Mouse (Mus musculus) heart, embryonic 11.5 days (tissue): Measurements from ENCODE around the gene AI467606. TPM values are rescaled to one million over a fixed set of nuclear protein-coding genes. Genes with fewer than 3 reads are reported as not detected.

Source experiments
- ATAC-seq: fragments of 200-750 bp; cut with Nextera tagmentation; replicated peaks from 2 replicates; pipeline ENCODE4 v1.8.0; 2017; ENCODE audit warnings: moderate library complexity; ENCODE audit not compliant: insufficient number of reproducible peaks, low FRiP score, low TSS enrichment
- H3K27ac ChIP-seq: fragments of 300-500 bp; sonication (generic); 2 replicates; pipeline ENCODE4 v1.5.1; 2014; ENCODE audit warnings: mild to moderate bottlenecking, low read depth, low read length
- H3K27me3 ChIP-seq: fragments of 300-500 bp; sonication (generic); 2 replicates; pipeline ENCODE4 v1.6.1; 2014; ENCODE audit warnings: mild to moderate bottlenecking, low read length, mixed read lengths; ENCODE audit not compliant: control insufficient read depth, insufficient read depth
- H3K36me3 ChIP-seq: fragments of 300-500 bp; sonication (generic); 2 replicates; pipeline ENCODE4 v1.6.1; 2014; ENCODE audit warnings: mild to moderate bottlenecking, low read length, moderate library complexity, mixed read lengths; ENCODE audit not compliant: control insufficient read depth, insufficient read depth
- H3K4me1 ChIP-seq: fragments of 300-500 bp; sonication (generic); 2 replicates; pipeline ENCODE4 v1.6.1; 2014; ENCODE audit warnings: low read length; ENCODE audit not compliant: control insufficient read depth, insufficient read depth
- H3K4me2 ChIP-seq: fragments of 300-500 bp; sonication (generic); 2 replicates; pipeline ENCODE4 v1.6.1; 2014; ENCODE audit warnings: mild to moderate bottlenecking, moderate library complexity
- H3K4me3 ChIP-seq: fragments of 300-500 bp; sonication (generic); 2 replicates; pipeline ENCODE4 v1.5.1; 2014; ENCODE audit warnings: low read depth, low read length
- H3K9ac ChIP-seq: fragments of 300-500 bp; sonication (generic); 2 replicates; pipeline ENCODE4 v1.6.1; 2014; ENCODE audit warnings: mild to moderate bottlenecking, low read depth, low read length, moderate library complexity
- H3K9me3 ChIP-seq: fragments of 300-500 bp; sonication (generic); replicated peaks from 2 replicates; pipeline ENCODE4 v1.6.1; 2016; ENCODE audit warnings: low read length; ENCODE audit not compliant: control insufficient read depth
- WGBS: fragments of 180-500 bp; shearing (Covaris S2); extraction: QIAGEN DNeasy Blood & Tissue Kit; methylation state at CpG from one replicate; pipeline ENCODE4 v1.1.7; 2014; ENCODE audit not compliant: insufficient replicate concordance; 5-methylcytosine and 5-hydroxymethylcytosine counted together
- polyA plus RNA-seq: library from polyadenylated mRNA; unstranded; fragments of >200 nt; fragmentation: Nextera tagmentation; extraction: Ambion mirVana; gene quantifications from 2 replicates; pipeline ENCODE4 v1.2.1, GENCODE M21; 2014

Gene AI467606
- polyA plus RNA-seq, 1 experiment from 2014 or later: 0.96 TPM

DNA sequence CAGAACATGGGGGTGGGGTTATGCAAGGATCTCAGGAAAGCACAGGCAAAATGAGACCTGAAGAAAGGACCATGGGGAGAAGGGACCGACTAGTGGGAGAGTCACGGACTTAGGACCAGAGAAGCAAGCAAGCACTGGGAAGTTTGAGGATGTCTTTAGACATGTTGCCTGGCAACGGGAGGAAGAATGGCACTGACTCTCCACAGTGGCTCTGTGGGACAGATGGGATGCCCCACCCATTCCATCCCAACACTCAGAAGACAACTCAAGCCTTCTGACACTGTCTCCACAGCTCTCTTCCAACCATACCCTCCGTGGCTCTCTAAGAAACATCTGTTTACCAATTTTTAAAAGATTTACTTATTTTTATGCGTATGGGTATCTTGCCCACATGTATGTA lies 42.0 kb downstream of the AI467606 start:
- no peaks in the 10 kb centered on the region; the same call in 1 of the 2 replicates for H3K27me3 ChIP-seq
- H3K9me3 ChIP-seq: no peaks in the 10 kb centered on the region
- H3K4me2 ChIP-seq: no peak overlapping the region
- H3K9ac ChIP-seq: no peak overlapping the region
- no peaks in the 10 kb centered on the region for H3K4me1 ChIP-seq
- no peak for ATAC-seq
- no peak overlapping the region for H3K27ac ChIP-seq
- no peaks in the 10 kb centered on the region for H3K36me3 ChIP-seq
- no peak overlapping the region for H3K4me3 ChIP-seq
- WGBS: 73% methylated on average over 5 of the region's 5 CpGs

DNA sequence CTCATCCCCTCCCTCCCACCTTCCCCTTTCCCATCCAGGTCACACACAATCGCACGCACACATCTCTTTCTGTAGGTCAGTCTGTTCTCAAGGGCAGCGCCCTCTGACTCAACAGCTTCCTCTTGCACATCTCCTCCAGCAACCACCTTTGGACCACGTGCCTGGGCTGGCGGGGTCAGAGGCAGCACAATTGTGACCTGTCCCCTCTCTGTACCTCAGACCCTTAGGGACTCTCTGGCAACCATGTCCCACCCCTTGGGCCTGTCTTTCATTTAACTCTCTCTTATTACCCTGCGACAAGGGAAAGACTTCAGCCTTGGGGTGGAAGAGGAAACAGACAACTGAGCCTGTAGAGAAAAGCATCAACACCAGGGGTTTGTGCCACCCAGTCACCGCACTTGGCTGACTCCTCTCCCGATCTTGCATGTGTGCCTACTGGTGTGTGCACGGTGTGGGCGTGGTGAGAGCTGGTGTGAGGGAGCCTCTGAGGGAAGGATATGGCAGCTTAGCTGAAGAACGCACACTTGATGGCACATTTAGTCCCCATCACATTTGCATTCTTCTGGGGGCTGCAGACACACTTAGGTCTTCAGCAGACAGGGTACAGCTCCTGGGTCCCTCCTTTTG lies 43.8 kb downstream of the AI467606 start:
- Histone ChIP-seq H3K4me3 (no peak overlapping the region), H3K4me2 (no peak overlapping the region), H3K9me3 (no peaks in the 10 kb centered on the region), H3K4me1 (no peaks in the 10 kb centered on the region), H3K27ac (no peak overlapping the region), H3K27me3 (no peaks in the 10 kb centered on the region; the same call in 1 of the 2 replicates), H3K36me3 (no peaks in the 10 kb centered on the region), H3K9ac (no peak overlapping the region)
- WGBS: 81% methylated on average over 11 of the region's 11 CpGs
- no peak for ATAC-seq

DNA sequence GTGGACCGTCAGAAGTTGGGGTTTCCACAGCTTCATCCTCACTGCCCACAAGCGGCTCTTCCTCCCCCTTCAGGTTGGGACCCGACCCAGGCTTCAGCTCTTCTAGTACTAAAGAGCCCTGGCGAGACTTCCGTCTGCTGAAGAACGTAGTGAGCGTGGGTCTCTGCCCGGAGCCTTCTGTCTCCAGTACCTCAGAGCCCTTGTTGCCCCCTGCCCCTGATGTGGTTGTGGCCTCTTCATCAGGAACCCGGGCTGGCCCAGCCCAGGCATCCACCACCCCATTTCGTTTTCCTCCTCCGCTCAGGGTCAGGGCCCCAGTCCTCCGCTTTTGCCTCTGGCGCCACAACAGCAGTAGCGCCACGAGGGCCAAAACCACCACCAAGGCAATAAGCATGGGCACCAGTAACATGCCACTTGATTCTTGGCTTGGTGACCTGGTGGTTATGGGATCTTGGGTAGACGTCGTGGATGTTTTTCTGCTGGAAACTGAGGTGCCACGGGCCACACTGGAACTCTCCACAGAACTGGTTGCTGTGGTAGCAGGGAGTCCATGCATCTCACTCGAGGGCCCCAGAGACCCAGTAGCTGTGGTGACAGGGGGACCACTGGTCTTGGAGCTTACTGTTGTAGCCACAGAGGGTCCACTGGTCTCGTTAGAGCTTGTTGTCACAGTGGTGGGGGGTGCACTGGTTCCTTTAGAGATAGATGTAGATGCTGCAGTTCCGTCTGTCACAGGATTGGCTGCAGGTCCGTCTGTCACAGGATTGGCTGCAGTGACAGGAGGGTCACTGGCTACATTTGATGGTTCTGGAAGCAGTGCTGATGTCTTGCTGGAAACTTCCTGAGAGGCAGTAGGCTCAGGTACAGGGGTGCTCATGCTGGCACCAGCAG lies 45.3 kb downstream of the AI467606 start:
- no peaks in the 10 kb centered on the region for H3K4me1 ChIP-seq
- H3K36me3 ChIP-seq: no peaks in the 10 kb centered on the region
- H3K4me2 ChIP-seq: no peak overlapping the region
- no peak for ATAC-seq
- no peak overlapping the region for H3K9ac ChIP-seq
- H3K27ac ChIP-seq: no peak overlapping the region
- no peaks in the 10 kb centered on the region; the same call in 1 of the 2 replicates for H3K27me3 ChIP-seq
- WGBS: 71% methylated on average over 22 of the region's 22 CpGs
- H3K9me3 ChIP-seq: no peaks in the 10 kb centered on the region
- no peak overlapping the region for H3K4me3 ChIP-seq

DNA sequence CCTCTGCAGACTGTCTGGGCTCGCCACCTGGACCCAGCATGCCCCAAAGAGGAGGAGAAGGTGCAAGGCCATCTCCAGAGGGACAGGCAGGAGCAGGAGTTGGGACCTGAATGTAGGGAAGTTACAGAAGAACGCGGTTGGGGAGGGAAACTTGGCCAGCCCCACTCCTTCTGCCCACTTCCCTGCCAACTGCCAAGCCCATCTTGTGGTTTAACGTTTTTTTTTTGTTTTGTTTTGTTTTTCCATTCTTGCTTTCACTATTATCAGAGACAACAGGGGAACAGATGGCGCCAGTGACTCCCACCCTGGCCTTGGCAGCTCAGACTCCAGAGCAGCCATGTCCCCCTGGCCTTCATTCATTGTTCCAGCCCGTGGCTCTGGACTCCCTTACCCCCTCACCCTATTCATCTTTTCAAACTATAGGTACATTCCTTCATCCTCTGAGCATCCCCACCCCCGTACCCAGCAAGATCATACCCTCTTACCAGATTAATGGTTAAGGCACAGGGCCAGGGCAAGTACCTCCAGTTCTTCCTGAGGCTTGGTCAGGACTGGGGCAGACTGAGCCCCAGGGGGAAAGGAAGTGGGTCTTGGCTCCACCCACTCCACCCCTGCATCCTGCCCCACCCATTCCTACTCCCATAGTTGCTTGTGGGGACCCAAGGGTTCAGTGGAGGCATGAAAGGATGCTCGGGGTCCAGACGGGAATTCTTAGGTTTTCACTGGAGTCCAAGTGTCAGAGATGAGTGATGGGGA lies 46.3 kb downstream of the AI467606 start, which contains the start of gene Spn:
TSS of gene Spn (minus strand) at position 562 of the 756 bp plus-strand sequence.
- no peak for ATAC-seq
- H3K4me1 ChIP-seq: no peaks in the 10 kb centered on the region
- no peaks in the 10 kb centered on the region for H3K36me3 ChIP-seq
- no peak within 1 kb of the TSS for H3K4me2 ChIP-seq
- no peak within 1 kb of the TSS for H3K27ac ChIP-seq
- H3K9ac ChIP-seq: no peak within 1 kb of the TSS
- H3K9me3 ChIP-seq: no peaks in the 10 kb centered on the region
- 65% methylated on average over 9 of the region's 9 CpGs for WGBS
- no peaks in the 10 kb centered on the region; the same call in 1 of the 2 replicates for H3K27me3 ChIP-seq
- H3K4me3 ChIP-seq: no peak within 1 kb of the TSS

DNA sequence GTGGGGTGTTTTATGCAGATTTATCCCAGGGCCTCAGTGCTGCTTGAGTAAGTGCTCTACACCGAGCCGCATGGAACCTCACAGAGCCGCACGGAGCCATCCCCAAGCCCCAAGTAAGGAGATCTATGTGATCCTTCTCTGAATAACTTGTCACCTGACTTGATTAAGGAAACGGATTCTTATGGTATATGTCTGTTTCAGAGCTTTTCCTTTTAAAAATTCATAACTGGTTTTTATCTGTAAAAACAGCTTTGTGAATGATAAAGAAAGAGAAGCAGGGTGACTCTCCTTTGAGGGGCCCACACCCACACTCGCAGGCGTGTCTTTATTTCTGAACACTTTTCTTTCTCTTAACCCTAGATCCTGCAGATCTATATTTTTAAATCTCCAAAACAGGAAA lies 47.9 kb downstream of the AI467606 start:
- H3K27ac ChIP-seq: no peak overlapping the region
- H3K9me3 ChIP-seq: no peaks in the 10 kb centered on the region
- ATAC-seq: no peak
- no peak overlapping the region for H3K4me3 ChIP-seq
- H3K4me1 ChIP-seq: no peaks in the 10 kb centered on the region
- H3K9ac ChIP-seq: no peak overlapping the region
- H3K4me2 ChIP-seq: no peak overlapping the region
- H3K36me3 ChIP-seq: no peaks in the 10 kb centered on the region
- no peaks in the 10 kb centered on the region; the same call in 1 of the 2 replicates for H3K27me3 ChIP-seq
- 89% methylated on average over 7 of the region's 7 CpGs for WGBS

DNA sequence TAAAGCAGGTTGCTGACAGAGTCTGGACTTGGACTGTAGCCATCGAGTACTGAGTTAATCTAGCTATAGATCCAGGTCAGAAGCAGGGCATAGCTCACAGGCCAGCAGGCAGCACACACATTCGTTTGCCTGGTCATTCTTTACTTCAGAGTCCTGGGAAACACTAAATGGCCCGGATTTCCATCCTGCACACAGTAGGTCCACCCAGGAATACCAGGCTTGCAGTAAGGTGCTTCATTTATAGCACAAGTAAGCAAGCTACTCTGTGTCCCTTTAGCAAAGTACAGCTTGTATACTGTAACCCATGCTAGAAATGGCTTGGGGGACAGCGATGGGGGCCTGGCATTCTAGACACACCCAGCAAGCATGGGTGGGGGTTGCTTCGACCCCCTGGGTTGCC lies 48.4 kb downstream of the AI467606 start:
- Histone ChIP-seq H3K9me3 (no peaks in the 10 kb centered on the region), H3K27me3 (no peaks in the 10 kb centered on the region; the same call in 1 of the 2 replicates), H3K4me2 (no peak overlapping the region), H3K36me3 (no peaks in the 10 kb centered on the region), H3K27ac (no peak overlapping the region), H3K4me1 (no peaks in the 10 kb centered on the region), H3K9ac (no peak overlapping the region), H3K4me3 (no peak overlapping the region)
- WGBS: 52% methylated on average over 5 of the region's 5 CpGs
- ATAC-seq: no peak

DNA sequence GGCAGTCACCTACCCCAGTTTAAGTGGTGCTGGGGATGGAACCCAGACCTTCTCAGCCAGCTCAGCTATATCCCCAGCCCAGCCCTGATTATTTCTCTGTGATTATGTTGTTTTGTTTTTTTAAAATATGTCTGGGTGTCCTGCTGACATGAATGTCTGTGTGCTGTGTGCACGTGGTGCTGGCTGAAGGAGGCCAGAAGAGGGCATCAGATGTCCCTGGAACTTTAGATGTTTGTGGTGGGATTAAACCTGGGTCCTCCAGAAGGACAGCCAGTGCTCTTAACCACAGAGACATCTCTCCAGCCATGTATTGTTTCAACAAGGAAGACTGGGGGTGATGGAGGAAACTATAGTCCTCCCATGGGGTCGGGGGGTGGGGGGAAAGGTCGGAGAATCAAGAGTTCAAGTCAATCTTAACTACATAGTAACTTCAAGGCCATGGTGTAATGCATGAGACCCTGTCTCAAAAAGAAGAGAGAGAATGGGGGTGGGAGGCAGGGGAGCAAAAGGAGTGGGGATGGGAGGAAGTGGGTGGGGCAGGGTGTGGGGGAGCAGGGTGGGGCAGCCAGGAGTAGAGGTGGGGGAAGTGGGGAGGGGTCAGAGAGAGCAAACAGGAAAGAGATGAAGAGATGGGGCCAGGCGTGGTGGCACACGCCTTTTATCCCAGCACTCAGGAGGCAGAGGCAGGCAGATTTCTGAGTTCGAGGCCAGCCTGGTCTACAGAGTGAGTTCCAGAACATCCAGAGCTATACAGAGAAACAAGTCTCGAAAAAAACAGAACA lies 49.7 kb downstream of the AI467606 start:
- no peak for ATAC-seq
- Histone ChIP-seq H3K9ac (no peak overlapping the region), H3K9me3 (no peaks in the 10 kb centered on the region), H3K4me2 (no peak overlapping the region), H3K36me3 (no peaks in the 10 kb centered on the region), H3K27ac (no peak overlapping the region), H3K4me1 (no peaks in the 10 kb centered on the region), H3K27me3 (no peaks in the 10 kb centered on the region; the same call in 1 of the 2 replicates), H3K4me3 (no peak overlapping the region)
- WGBS: 64% methylated on average over 7 of the region's 7 CpGs

DNA sequence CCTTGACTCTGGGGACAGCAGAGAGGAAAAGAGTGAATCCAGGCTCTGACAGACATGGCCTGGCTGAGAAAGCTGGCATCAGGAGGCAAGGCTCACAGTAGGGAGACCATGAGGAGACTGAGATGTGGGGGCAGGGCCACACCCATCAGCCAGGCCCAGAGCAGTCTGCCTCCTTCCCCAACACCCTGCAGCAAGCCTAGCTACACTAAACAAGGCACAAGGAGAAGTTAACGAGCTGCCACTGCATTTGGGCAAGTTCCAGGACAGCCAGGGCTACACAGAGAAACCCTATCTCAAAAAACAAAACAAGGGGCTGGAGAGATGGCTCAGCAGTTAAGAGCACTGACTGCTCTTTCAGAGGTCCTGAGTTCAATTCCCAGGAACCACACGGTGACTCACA lies 51.1 kb downstream of the AI467606 start:
- H3K27ac ChIP-seq: no peak overlapping the region
- ATAC-seq: no peak
- WGBS: 42% methylated on average over 2 of the region's 2 CpGs

More for the DNA sequence above, 51.1 kb downstream of the AI467606 start:
- no peak overlapping the region for H3K4me2 ChIP-seq
- no peaks in the 10 kb centered on the region for H3K36me3 ChIP-seq
- no peak overlapping the region for H3K9ac ChIP-seq
- H3K27me3 ChIP-seq: no peaks in the 10 kb centered on the region
- no peak overlapping the region for H3K4me3 ChIP-seq
- H3K9me3 ChIP-seq: no peaks in the 10 kb centered on the region
- H3K4me1 ChIP-seq: no peaks in the 10 kb centered on the region
